Comparison of ENCODE assay signal across 11 mouse cellular contexts in the genomic region with DNA sequence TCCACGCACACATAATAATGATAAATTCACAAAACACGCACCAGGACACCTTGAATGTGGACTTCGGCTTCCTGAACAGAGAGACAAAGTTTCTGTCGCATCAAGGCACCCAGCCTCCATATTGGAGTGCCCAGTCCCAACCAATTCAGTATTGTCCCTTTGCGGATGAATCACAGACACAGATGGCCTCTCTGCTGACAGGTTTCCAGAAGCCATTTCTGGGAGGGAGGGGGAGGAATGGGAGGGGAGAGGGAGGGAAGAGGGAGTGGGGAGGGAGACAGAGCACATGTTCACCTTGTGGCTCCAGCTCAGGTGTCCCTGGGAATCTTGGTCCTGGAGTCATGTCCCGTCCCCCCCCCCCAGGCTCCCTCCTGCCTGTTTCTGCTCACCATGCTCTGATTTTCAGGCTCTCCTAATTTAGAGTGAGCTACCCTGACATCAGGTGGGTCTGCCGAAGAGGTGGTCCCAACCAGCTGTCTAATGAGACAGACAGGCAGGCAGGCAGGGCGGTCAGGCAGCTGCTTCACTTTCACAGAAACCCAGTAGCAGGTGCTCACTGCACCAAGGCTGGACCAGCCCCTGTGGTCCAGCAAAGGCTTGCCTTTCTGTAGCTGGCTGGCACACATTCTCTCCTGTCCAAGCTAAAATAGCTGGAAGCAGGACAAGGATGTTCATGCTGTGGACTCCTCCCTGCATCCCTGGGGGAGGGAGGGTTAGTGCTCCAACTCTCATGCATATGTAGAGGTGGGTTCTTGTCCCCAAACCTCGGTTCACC. TPM values are rescaled to one million over a fixed set of nuclear protein-coding genes. Genes with fewer than 3 reads are reported as not detected.
DNase-seq lines count a peak whose midpoint lies in the region; ATAC-seq and TF ChIP-seq lines count a peak whose summit lies in the region.
"Had no signal": no experiment of that assay in that cellular context is flagged by ENCODE, and none has a peak within 500 bp of the region (broad histone marks: within the 10 kb centered on the region; RNA-seq: fewer than 3 reads in every experiment).

No protein-coding gene starts in this region.

- H3K27me3 ChIP-seq in kidney, embryonic 14.5 days (ENCODE audit: control insufficient read depth, insufficient read depth, low read length) = no peaks in the 10 kb centered on the region
- no peaks in the 10 kb centered on the region for H3K27me3 ChIP-seq in cerebellum, adult 2 months (ENCODE audit: control insufficient read depth, insufficient read depth, low read length)
- no peaks in the 10 kb centered on the region for H3K27me3 ChIP-seq in forebrain, embryonic 14.5 days (replicated peaks; ENCODE audit: control insufficient read depth, insufficient read depth, low read length)
- H3K27me3 ChIP-seq: liver, embryonic 13.5 days had no signal

- H3K36me3 ChIP-seq in kidney, embryonic 14.5 days (ENCODE audit: control insufficient read depth, insufficient read depth, low read length) = no peaks in the 10 kb centered on the region
- no peaks in the 10 kb centered on the region for H3K36me3 ChIP-seq in forebrain, embryonic 14.5 days (ENCODE audit: control insufficient read depth, insufficient read depth, low read length)
- H3K36me3 ChIP-seq: liver, embryonic 13.5 days had no signal

- H3K4me3 ChIP-seq in kidney, embryonic 14.5 days (ENCODE audit: low read length) = no peak overlapping the region
- H3K4me3 ChIP-seq in cerebellum, adult 2 months (replicated peaks; ENCODE audit: insufficient read depth, low read depth, low read length) = no peak overlapping the region
- no peak overlapping the region for H3K4me3 ChIP-seq in forebrain, embryonic 14.5 days (ENCODE audit: low read depth, low read length)
- H3K4me3 ChIP-seq in lung, adult 2 months (replicated peaks; ENCODE audit: extremely low read depth, low read depth, low read length) = no peak overlapping the region
- H3K4me3 ChIP-seq: liver, embryonic 13.5 days had no signal

- peaks cover 13% of the 10 kb centered on the region for H3K4me1 ChIP-seq in kidney, embryonic 14.5 days (ENCODE audit: control insufficient read depth, insufficient read depth, low read length)
- H3K4me1 ChIP-seq in cerebellum, adult 2 months (ENCODE audit: control insufficient read depth, insufficient read depth, low read length) = peaks cover 30% of the 10 kb centered on the region
- H3K4me1 ChIP-seq in forebrain, embryonic 14.5 days (ENCODE audit: control insufficient read depth, insufficient read depth, low read length) = peaks cover 22% of the 10 kb centered on the region
- H3K4me1 ChIP-seq in lung, adult 2 months (ENCODE audit: control insufficient read depth, insufficient read depth, low read length) = peaks cover 5% of the 10 kb centered on the region; the same call in 1 of the 2 replicates

- TF ChIP-seq POLR2A in cerebellum, adult 2 months (IDR thresholded peaks at IDR 0.05; ENCODE audit: borderline replicate concordance, insufficient read depth, low read length) = no peak
- TF ChIP-seq POLR2A in lung, adult 2 months (IDR thresholded peaks at IDR 0.05; ENCODE audit: borderline replicate concordance, extremely low read depth, low read depth, low read length) = no peak

- no peak for ATAC-seq in kidney, embryonic 14.5 days (ENCODE audit: low FRiP score, low TSS enrichment)
- no peak for ATAC-seq in forebrain, embryonic 14.5 days

- WGBS in kidney, embryonic 14.5 days = 81% methylated on average over 9 of the region's 9 CpGs
- WGBS in cerebellum, adult 2 months = 43% methylated on average over 9 of the region's 9 CpGs
- WGBS in forebrain, embryonic 14.5 days = 67% methylated on average over 9 of the region's 9 CpGs
- 90% methylated on average over 9 of the region's 9 CpGs for WGBS in lung, adult 2 months

- H3K27ac ChIP-seq in kidney, embryonic 14.5 days (ENCODE audit: low read depth, low read length) = no peak overlapping the region
- no peak overlapping the region for H3K27ac ChIP-seq in cerebellum, adult 2 months (ENCODE audit: insufficient read depth, low read length)
- H3K27ac ChIP-seq in forebrain, embryonic 14.5 days (ENCODE audit: low read depth, low read length) = peak overlapping the region; percentile 52; the same call in 1 of the 2 replicates
- H3K27ac ChIP-seq: liver, embryonic 13.5 days had no signal

- no peak for TF ChIP-seq CTCF in cerebellum, adult 2 months (IDR thresholded peaks at IDR 0.05; ENCODE audit: borderline replicate concordance, insufficient read depth, low read depth, low read length)
- no peak for TF ChIP-seq CTCF in lung, adult 2 months (IDR thresholded peaks at IDR 0.05; ENCODE audit: insufficient read depth, low read length)

- H3K9ac ChIP-seq in kidney, embryonic 14.5 days (ENCODE audit: low read depth, low read length) = no peak overlapping the region
- no peak overlapping the region for H3K9ac ChIP-seq in forebrain, embryonic 14.5 days (ENCODE audit: low read length)
- H3K9ac ChIP-seq: liver, embryonic 13.5 days had no signal

- no peak overlapping the region for H3K4me2 ChIP-seq in kidney, embryonic 14.5 days (replicated peaks; ENCODE audit: low read depth, low read length)
- no peak overlapping the region for H3K4me2 ChIP-seq in forebrain, embryonic 14.5 days (ENCODE audit: low read length)
- H3K4me2 ChIP-seq: liver, embryonic 13.5 days had no signal

- H3K9me3 ChIP-seq in kidney, embryonic 14.5 days (ENCODE audit: control insufficient read depth, low read length) = no peaks in the 10 kb centered on the region
- no peaks in the 10 kb centered on the region for H3K9me3 ChIP-seq in forebrain, embryonic 14.5 days (replicated peaks; ENCODE audit: control insufficient read depth, low read length)
- H3K9me3 ChIP-seq: liver, embryonic 13.5 days had no signal

- DNase-seq in kidney, adult 11 months = peak; percentile 28
- peak; percentile 90 for DNase-seq in brain, adult 2 months (ENCODE audit: low read depth, low spot score)
- DNase-seq in cerebellum, adult 2 months = peak; percentile 62 to 81
- DNase-seq in forebrain, embryonic 14.5 days (ENCODE audit: low spot score) = peak; percentile 46
- DNase-seq in lung, adult 2 months = no peak
- no peak for DNase-seq in thymus, adult 18-20 months
- DNase-seq: heart, adult 11 months; kidney, adult 2 months; liver, embryonic 13.5 days; thymus, postnatal 4 days had no signal

RNA-seq across cellular contexts. Expression of gene Tldc1, which starts 10.6 kb away (rescaled TPM):
- polyA plus RNA-seq in kidney, embryonic 14.5 days (2014; fragmentation: Nextera tagmentation; extraction: Ambion mirVana) = 6.4 and 13.0 TPM in 2 replicates
- polyA plus RNA-seq in cerebellum, adult 2 months (2012; rRNA removed) = 10.8 and 11.0 TPM in 2 replicates
- 5.1 and 6.0 TPM in 2 replicates for polyA plus RNA-seq in forebrain, embryonic 14.5 days (2014; fragmentation: Nextera tagmentation; extraction: Ambion mirVana)
- 10.2 and 10.8 TPM in 2 replicates for polyA plus RNA-seq in lung, adult 2 months (2012; rRNA removed)

RNA-seq across cellular contexts. Expression of gene Cotl1, which starts 51.5 kb away (rescaled TPM):
- 239 and 329 TPM in 2 replicates for polyA plus RNA-seq in kidney, embryonic 14.5 days (2014; fragmentation: Nextera tagmentation; extraction: Ambion mirVana)
- polyA plus RNA-seq in cerebellum, adult 2 months (2012; rRNA removed) = 149 and 156 TPM in 2 replicates
- polyA plus RNA-seq in forebrain, embryonic 14.5 days (2014; fragmentation: Nextera tagmentation; extraction: Ambion mirVana) = 403 and 455 TPM in 2 replicates
- 155 and 180 TPM in 2 replicates for polyA plus RNA-seq in lung, adult 2 months (2012; rRNA removed)

Comparison
In these comparisons a context has a peak if more than half of its experiments do, and no peak if none do; other contexts are left out.
1. DNase-seq: peak in kidney, adult 11 months (single experiment), brain, adult 2 months (single experiment), cerebellum, adult 2 months (2 of 2) and forebrain, embryonic 14.5 days (single experiment); none in lung, adult 2 months (single experiment) and thymus, adult 18-20 months (0 of 2).